Mouse (Mus musculus) urinary bladder, postnatal 10 days (tissue): ENCODE measurements around the gene Smpdl3b.
A peak's percentile ranks its signal among the peaks of the same experiment; 100 is the strongest.

ENCODE experiments used
- DNase-seq: peaks from one replicate; pipeline ENCODE4 v3.0.0; 2022; ENCODE audit warnings: low spot score

The Smpdl3b gene

DNA sequence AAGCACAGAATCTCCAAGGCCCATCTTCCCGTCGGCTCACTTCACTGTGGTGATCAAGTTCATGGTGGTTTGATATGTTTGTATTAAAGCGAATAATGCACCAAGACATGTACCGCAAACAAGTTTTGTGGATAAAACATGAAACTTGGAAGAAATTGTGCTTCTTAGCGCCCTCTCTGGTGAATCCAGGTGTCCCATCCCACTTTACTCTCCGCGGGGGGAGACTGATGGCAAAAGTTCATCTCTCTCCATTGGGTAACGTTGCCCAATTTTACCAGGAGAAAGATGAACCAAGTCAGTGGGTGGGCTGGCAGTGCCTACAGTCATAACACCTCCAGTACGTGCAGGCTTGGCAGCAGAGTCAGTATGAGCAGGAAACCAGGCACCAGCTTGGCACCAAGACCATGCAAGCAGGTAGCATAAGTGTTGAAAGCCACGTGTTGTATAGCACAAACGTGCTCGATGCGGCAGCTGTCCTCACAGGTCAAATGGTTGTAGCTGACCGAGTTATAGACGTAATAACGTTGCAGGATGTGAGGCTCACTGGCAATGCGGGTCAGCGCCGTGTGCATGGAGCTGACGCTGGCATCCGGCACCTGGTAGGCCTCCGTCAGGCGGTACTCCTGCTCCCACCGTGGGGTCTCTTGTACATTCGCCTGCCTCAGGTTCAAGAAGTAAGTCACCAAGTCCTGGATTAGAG, 23.8 kb downstream of the Smpdl3b start:
- DNase-seq: no peak

DNA sequence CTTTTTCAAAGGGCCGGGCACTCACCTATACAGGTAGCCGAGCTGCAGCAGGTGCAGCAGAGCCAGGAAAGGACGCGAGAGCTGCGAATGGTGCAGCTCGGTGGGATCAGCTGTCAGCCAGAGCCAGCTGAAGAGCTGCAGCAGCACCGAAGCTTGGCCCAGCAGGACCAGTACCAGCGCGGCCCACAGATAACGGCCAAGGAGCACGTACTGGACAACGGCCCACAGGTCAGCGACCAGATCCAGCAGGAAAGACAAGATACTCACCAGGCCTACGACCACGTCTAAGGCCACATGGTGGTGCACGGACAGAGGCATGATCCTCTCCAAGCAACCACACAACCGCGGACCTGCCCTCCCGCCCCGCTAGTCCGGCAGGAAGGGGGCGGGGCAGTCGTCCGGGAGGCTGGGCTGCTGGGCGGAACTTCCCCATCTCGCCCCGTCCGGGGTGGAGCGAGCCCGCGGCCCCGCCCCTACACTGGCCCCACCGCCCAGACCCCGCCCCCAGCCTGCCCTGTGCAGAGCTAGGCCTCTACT, 24.8 kb downstream of the Smpdl3b start, which contains the start of gene Xkr8:
Xkr8 (minus strand) TSS at position 399 of the 537 bp plus-strand sequence.
- DNase-seq: peak; percentile 59

DNA sequence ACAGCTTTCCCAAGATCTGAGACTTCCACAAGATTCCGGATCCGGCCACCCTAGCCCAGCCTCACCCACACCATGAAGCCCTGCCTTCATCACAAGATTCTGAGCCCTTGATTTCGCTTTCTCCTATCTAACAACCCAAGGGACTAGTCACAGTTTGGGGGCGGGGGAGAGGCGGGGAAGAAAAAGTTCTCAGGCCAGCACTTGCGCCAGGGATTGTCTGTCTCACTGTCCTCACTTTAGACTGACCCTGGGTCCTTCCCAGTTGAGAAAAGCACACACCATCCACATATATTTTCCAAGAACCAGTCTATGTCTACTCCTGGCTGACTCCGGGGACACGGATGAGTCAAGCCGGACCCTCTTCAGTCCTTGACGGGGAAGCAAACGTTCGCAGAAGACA, 25.4 kb downstream of the Smpdl3b start:
- DNase-seq: no peak

DNA sequence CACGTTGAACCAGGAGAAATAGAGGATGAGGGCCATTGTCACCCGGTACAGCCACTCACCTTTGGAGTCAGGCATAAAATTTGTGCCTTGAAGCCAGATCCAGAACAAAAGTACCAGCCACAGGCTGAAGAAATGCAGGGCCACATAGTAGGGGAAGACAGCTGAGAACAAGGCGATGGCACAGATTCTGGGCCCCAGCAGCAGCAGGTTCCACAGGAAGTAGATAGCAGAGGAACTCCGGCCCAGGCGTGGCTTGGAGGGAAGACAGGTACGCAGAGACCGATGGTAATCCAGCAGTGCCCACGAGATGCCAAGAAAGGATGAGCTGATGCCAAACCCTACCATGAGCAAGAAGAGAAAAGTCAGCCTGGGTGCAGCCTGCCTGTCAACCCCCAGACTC, 28.8 kb downstream of the Smpdl3b start:
- no peak for DNase-seq

DNA sequence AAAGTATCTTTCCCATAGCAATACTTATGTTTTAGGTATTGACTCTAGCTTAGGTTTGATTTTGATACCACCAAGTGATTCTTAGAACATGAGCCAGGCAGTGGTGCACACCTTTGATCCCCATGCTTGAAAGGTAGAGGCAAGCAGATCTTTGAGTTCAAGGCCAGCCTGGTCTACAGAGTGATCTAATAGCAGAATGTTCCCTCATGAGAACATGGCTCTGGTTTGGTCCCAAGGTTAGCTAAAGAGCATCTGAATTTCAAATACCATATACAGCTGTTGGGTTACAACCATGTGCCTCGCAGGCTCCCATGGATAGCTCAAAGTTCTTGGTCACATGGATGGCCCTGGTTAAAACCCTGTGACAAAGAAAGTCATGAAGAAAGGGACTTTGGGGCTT, 38.8 kb downstream of the Smpdl3b start:
- no peak for DNase-seq

DNA sequence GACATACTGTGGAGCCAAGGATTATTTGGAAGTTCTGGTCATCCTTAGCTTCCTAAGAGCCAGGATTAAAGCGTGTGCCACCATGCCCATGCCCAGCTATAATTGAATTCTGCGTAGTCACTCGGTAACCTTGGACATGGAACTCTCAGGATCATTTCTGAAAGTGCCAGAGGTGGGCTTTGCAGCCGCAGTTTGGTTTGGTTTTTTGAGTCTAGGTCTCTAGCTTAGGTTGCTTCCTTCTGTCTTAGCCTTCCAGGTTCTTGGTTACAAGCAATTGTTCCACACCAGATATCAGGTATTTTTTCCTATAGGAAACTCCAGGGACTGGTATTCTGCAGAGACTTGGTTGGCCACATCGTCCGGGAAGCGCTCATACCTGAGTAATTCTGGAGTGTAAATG, 43.9 kb downstream of the Smpdl3b start:
- no peak for DNase-seq

DNA sequence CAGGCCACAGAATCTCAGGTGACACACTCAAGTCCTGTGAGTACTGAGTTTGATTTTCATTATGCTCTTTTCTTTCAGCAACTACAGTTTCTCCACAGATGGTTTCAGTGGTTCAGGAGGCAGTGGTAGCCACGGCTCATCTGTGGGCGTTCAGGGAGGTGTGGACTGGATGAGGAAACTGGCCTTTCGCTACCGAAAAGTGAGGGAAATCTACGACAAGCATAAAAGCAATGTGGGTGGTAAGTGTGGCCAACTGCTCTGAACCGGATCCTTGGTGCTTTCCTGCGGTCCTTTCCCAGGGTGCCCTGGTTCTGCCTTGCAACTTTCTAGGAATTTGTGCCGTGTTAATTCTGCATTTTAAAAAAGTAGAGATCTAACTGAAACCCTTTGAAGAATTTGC, 50.2 kb downstream of the Smpdl3b start:
- DNase-seq: no peak

DNA sequence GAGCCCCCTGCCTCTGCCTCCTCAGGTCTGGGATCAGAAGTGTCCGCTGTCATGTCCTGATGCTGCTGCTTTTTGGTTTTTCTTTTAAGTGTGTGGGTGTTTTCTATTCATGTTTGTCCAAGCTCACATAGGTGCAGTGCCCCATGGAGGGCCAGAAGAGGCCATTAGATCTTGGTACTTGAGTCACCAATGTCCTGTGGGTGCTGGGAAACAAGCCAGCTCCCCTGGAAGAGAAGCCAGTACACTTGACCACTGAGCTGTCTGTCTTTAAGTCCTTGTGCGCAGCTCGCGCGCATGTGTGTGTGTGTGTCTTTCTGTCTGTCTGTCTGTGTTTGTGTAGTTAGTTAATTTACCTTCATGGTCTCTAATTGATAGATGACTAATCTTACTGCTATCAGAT, 55.0 kb downstream of the Smpdl3b start:
- DNase-seq: no peak

DNA sequence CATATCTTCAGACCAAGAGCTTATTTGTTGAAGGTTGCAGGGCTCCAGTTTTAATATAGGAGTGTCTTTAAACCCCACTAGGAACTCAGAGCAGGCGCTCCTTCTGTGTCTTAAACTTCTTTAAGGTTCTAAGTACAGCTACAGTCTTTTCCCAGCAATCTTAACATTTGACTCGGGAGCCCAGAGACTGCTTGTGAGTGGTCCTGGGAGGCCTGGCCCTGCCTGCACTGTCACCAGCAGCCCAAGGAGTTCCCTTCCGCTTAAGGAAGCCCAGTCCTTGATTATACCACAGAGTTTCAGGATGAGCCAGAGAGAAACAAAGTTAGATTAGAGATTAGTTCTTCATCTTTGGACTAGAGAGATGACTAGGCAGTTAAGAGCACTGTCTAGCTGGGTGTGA, 63.7 kb downstream of the Smpdl3b start:
- no peak for DNase-seq

DNA sequence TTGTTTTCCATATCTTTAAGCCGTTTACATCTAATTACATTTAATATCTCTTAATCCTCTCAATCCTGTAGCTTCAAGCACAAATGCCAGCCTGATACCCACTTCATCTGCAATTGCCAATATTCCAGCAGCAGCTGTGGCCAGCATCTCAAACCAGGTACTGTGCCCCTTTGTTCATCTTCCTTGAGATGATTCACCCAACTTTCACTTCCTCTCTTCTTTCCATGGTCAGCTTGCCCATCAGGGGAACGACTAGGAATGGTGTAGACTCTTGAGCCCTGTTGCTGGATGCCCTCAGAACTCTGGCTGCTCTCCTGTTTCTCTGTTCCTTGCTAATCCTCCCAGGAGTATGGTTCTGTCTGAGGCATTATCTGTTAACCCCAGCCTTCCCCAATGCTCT, 67.4 kb downstream of the Smpdl3b start:
- no peak for DNase-seq
